Mouse (Mus musculus): ENCODE results near the gene Rfx2.

Rfx2 gene

GRCm38 (mm10) chr17:56830411-56831110 is at the start of gene Rfx2:
Gene Rfx2, minus strand, starts transcription at chr17:56831013.
- peak in 1 of 2 experiments; percentile 47 for DNase-seq

GRCm38 (mm10) chr17:56877426-56877825 is 46.6 kb upstream of the Rfx2 start:
- no peak for DNase-seq

- DNase-seq: no peak
Observed at GRCm38 (mm10) chr17:56876981-56877380, 46.2 kb upstream of the Rfx2 start.

GRCm38 (mm10) chr17:56876465-56876864 is 45.7 kb upstream of the Rfx2 start:
- no peak for DNase-seq

GRCm38 (mm10) chr17:56874936-56875651 is 44.3 kb upstream of the Rfx2 start, which contains the start of gene 1700061G19Rik:
Gene 1700061G19Rik, plus strand, starts transcription at chr17:56875477.
- no peak for DNase-seq

GRCm38 (mm10) chr17:56874237-56874636 is 43.4 kb upstream of the Rfx2 start, which contains the start of gene Acsbg2:
Gene Acsbg2, minus strand, starts transcription at chr17:56874447.
- no peak for DNase-seq

- no peak for DNase-seq
Observed at GRCm38 (mm10) chr17:56872512-56872911, 41.7 kb upstream of the Rfx2 start.

GRCm38 (mm10) chr17:56871767-56872166 is 41.0 kb upstream of the Rfx2 start:
- DNase-seq: no peak

- no peak for DNase-seq
Observed at GRCm38 (mm10) chr17:56870287-56870953, 39.6 kb upstream of the Rfx2 start.

GRCm38 (mm10) chr17:56869481-56869977 is 38.7 kb upstream of the Rfx2 start:
- DNase-seq: no peak

GRCm38 (mm10) chr17:56866071-56866470 is 35.3 kb upstream of the Rfx2 start:
- no peak for DNase-seq

- no peak for DNase-seq
Observed at GRCm38 (mm10) chr17:56861197-56861596, 30.4 kb upstream of the Rfx2 start.

- peak in 1 of 2 experiments; percentile 14 for DNase-seq
Observed at GRCm38 (mm10) chr17:56858922-56859321, 28.1 kb upstream of the Rfx2 start.

GRCm38 (mm10) chr17:56858216-56858615 is 27.4 kb upstream of the Rfx2 start:
- DNase-seq: peak; percentile 83

- DNase-seq: no peak
Observed at GRCm38 (mm10) chr17:56855421-56855820, 24.6 kb upstream of the Rfx2 start.

- DNase-seq: no peak
Observed at GRCm38 (mm10) chr17:56851167-56851566, 20.4 kb upstream of the Rfx2 start.

- no peak for DNase-seq
Observed at GRCm38 (mm10) chr17:56849710-56850109, 18.9 kb upstream of the Rfx2 start.

- no peak for DNase-seq
Observed at GRCm38 (mm10) chr17:56848785-56849184, 18.0 kb upstream of the Rfx2 start.

GRCm38 (mm10) chr17:56843678-56844077 is 12.9 kb upstream of the Rfx2 start:
- no peak for DNase-seq

GRCm38 (mm10) chr17:56842173-56842572 is 11.4 kb upstream of the Rfx2 start:
- DNase-seq: no peak

- no peak for DNase-seq
Observed at GRCm38 (mm10) chr17:56840524-56840923, 9.7 kb upstream of the Rfx2 start.

GRCm38 (mm10) chr17:56836336-56836735 is 5.5 kb upstream of the Rfx2 start:
- peak; percentile 31 to 37 for DNase-seq

- no peak for DNase-seq
Observed at GRCm38 (mm10) chr17:56833381-56833780, 2.6 kb upstream of the Rfx2 start.
